Mouse (Mus musculus) G1E (cell line): ENCODE measurements at regions not wholly inside any gene's neighbourhood (a gene's known extent, or its start where the extent isn't known, plus 50 kb on each side); places are given as distances from the start of the nearest gene placed in this dataset.

Experiments
- ATAC-seq: 2 replicates; pipeline ENCODE4 v1.8.0; 2016; ENCODE audit warnings: mild to moderate bottlenecking; ENCODE audit not compliant: insufficient number of reproducible peaks, poor library complexity, low FRiP score, severe bottlenecking; ENCODE audit errors: extremely low read depth
- DNase-seq: peaks from one replicate; pipeline ENCODE4 v3.0.0; 2012; ENCODE audit warnings: low spot score
- H3K27me3 ChIP-seq: 2 replicates; pipeline ENCODE4 v1.6.1; 2012; ENCODE audit warnings: mild to moderate bottlenecking, low read length, inconsistent platforms; ENCODE audit not compliant: insufficient read depth
- H3K36me3 ChIP-seq: replicated peaks from 2 replicates; pipeline ENCODE3; 2012; ENCODE audit warnings: mild to moderate bottlenecking, inconsistent platforms
- H3K4me1 ChIP-seq: 2 replicates; pipeline ENCODE4 v1.6.1; 2012; ENCODE audit warnings: low read depth, low read length, inconsistent platforms, mixed read lengths; ENCODE audit not compliant: insufficient read depth
- H3K4me3 ChIP-seq: 2 replicates; pipeline ENCODE4 v1.5.1; 2012; ENCODE audit warnings: low read depth, mild to moderate bottlenecking, inconsistent platforms, low read length, moderate library complexity, mixed read lengths
- H3K9me3 ChIP-seq: replicated peaks from 2 replicates; pipeline ENCODE4 v1.6.1; 2012; ENCODE audit warnings: inconsistent platforms
- CTCF ChIP-seq: IDR thresholded peaks from 2 replicates; pipeline ENCODE4 v1.5.1; 2012; ENCODE audit warnings: low read depth, low read length, inconsistent platforms, mixed read lengths
- GATA1 ChIP-seq: IDR thresholded peaks from 2 replicates; pipeline ENCODE4 v1.6.1; 2012; ENCODE audit warnings: borderline replicate concordance, low read length, inconsistent platforms, mixed read lengths
- GATA2 ChIP-seq: IDR thresholded peaks from 2 replicates; pipeline ENCODE4 v1.6.1; 2012; ENCODE audit warnings: low read depth, low read length, inconsistent platforms, borderline replicate concordance
- POLR2AphosphoS5 ChIP-seq: IDR thresholded peaks from 2 replicates; pipeline ENCODE4 v1.6.1; 2012; ENCODE audit warnings: low read depth, low read length, inconsistent platforms; ENCODE audit not compliant: insufficient replicate concordance
- TAL1 ChIP-seq: conservative IDR thresholded peaks from 2 replicates; pipeline ENCODE4 v1.6.1; 2012; ENCODE audit warnings: low read depth, low read length, inconsistent platforms, mixed read lengths

- Histone ChIP-seq H3K27me3 (no peaks in the 10 kb centered on the region), H3K4me1 (no peaks in the 10 kb centered on the region), H3K4me3 (no peak overlapping the region), H3K9me3 (peaks cover 69% of the 10 kb centered on the region), H3K36me3 (no peaks in the 10 kb centered on the region)
- TF ChIP-seq CTCF (no peak), POLR2AphosphoS5 (no peak), TAL1 (no peak), GATA1 (no peak), GATA2 (no peak)
- ATAC-seq, result no peak
- DNase-seq, result no peak
Measured at GRCm38 (mm10) chr1:89207306-89207705, 137.1 kb downstream of the Sh3bp4 start.

- no peak for TF ChIP-seq GATA2
- TF ChIP-seq POLR2AphosphoS5, result no peak
- no peak for TF ChIP-seq TAL1
- ATAC-seq, result no peak
- peaks cover 64% of the 10 kb centered on the region for H3K9me3 ChIP-seq
Measured at GRCm38 (mm10) chr1:89211116-89211515, 140.9 kb downstream of the Sh3bp4 start.

GRCm38 (mm10) chr1:89228426-89228825 lies 158.2 kb downstream of the Sh3bp4 start:
- Histone ChIP-seq H3K4me1 (no peaks in the 10 kb centered on the region), H3K4me3 (no peak overlapping the region), H3K36me3 (no peaks in the 10 kb centered on the region), H3K27me3 (no peaks in the 10 kb centered on the region), H3K9me3 (peaks cover 68% of the 10 kb centered on the region)
- no peak for DNase-seq
- TF ChIP-seq TAL1 (no peak), CTCF (no peak), GATA2 (no peak), GATA1 (no peak), POLR2AphosphoS5 (no peak)
- ATAC-seq, result no peak

More at GRCm38 (mm10) chr1:89211116-89211515, 140.9 kb downstream of the Sh3bp4 start:
- Histone ChIP-seq H3K4me3 (no peak overlapping the region), H3K4me1 (no peaks in the 10 kb centered on the region), H3K36me3 (no peaks in the 10 kb centered on the region), H3K27me3 (no peaks in the 10 kb centered on the region)
- DNase-seq, result no peak

- peaks cover 84% of the 10 kb centered on the region for H3K9me3 ChIP-seq
- H3K4me3 ChIP-seq, result no peak overlapping the region
- H3K27me3 ChIP-seq, result no peaks in the 10 kb centered on the region
- no peaks in the 10 kb centered on the region for H3K4me1 ChIP-seq
- no peak for DNase-seq
- no peak for TF ChIP-seq GATA1
- TF ChIP-seq CTCF, result no peak
- no peak for TF ChIP-seq GATA2
- no peak for TF ChIP-seq POLR2AphosphoS5
- no peaks in the 10 kb centered on the region for H3K36me3 ChIP-seq
- no peak for ATAC-seq
Measured at GRCm38 (mm10) chr1:89231756-89232155, 161.5 kb downstream of the Sh3bp4 start.

GRCm38 (mm10) chr1:89232391-89232790 lies 162.2 kb downstream of the Sh3bp4 start:
- no peaks in the 10 kb centered on the region for H3K4me1 ChIP-seq
- H3K4me3 ChIP-seq, result no peak overlapping the region
- H3K27me3 ChIP-seq, result no peaks in the 10 kb centered on the region
- DNase-seq (no peak), ATAC-seq (no peak)
- H3K9me3 ChIP-seq, result peaks cover 86% of the 10 kb centered on the region
- H3K36me3 ChIP-seq, result no peaks in the 10 kb centered on the region
- TF ChIP-seq TAL1, result no peak
- TF ChIP-seq GATA1, result no peak
- no peak for TF ChIP-seq CTCF

- Histone ChIP-seq H3K27me3 (no peaks in the 10 kb centered on the region), H3K4me3 (no peak overlapping the region), H3K4me1 (no peaks in the 10 kb centered on the region), H3K9me3 (peaks cover 92% of the 10 kb centered on the region), H3K36me3 (no peaks in the 10 kb centered on the region)
- TF ChIP-seq GATA1 (no peak), CTCF (no peak), TAL1 (no peak), GATA2 (no peak), POLR2AphosphoS5 (no peak)
- no peak for DNase-seq
- ATAC-seq, result no peak
Measured at GRCm38 (mm10) chr1:89234895-89235294, 164.7 kb downstream of the Sh3bp4 start.

- Histone ChIP-seq H3K9me3 (peaks cover 92% of the 10 kb centered on the region), H3K36me3 (no peaks in the 10 kb centered on the region), H3K4me3 (no peak overlapping the region), H3K4me1 (no peaks in the 10 kb centered on the region), H3K27me3 (no peaks in the 10 kb centered on the region)
- ATAC-seq (no peak), DNase-seq (no peak)
- TF ChIP-seq GATA1 (no peak), CTCF (no peak), TAL1 (no peak), POLR2AphosphoS5 (no peak), GATA2 (no peak)
Measured at GRCm38 (mm10) chr1:89235296-89235695, 165.1 kb downstream of the Sh3bp4 start.
